Mouse (Mus musculus) naive thymus-derived CD4-positive, alpha-beta T cell, adult 2 months (primary cell): ENCODE results near the gene Exosc1.
"Not testable (repeated sequence)": the region's sequence is repeated elsewhere in the genome, so short reads cannot be mapped to it uniquely, and the experiment has no call there.

ENCODE experiments used
- DNase-seq: peaks from one replicate; pipeline ENCODE4 v3.0.0-alpha.2; 2011; ENCODE audit warnings: low read depth

Gene Exosc1

GRCm38 (mm10) chr19:41933179-41934086 is at the start of gene Exosc1, which contains the start of gene Zdhhc16:
TSS of gene Exosc1 (minus strand) at chr19:41933423.
TSS of gene Zdhhc16 (plus strand) at chr19:41933480.
- DNase-seq = peak; percentile 98

- peak; percentile 52 for DNase-seq
Observed at GRCm38 (mm10) chr19:41982791-41983150, 49.5 kb upstream of the Exosc1 start.

- peak; percentile 44 for DNase-seq
Observed at GRCm38 (mm10) chr19:41981931-41982790, 48.9 kb upstream of the Exosc1 start.

- DNase-seq = no peak
Observed at GRCm38 (mm10) chr19:41981595-41981927, 48.3 kb upstream of the Exosc1 start, which contains the start of gene Ubtd1. TSS of gene Ubtd1 (plus strand) at chr19:41981763.

GRCm38 (mm10) chr19:41980819-41981594 is 47.8 kb upstream of the Exosc1 start, which contains the start of gene Mms19:
TSS of gene Mms19 (minus strand) at chr19:41981157.
- peak; percentile 99 for DNase-seq

- DNase-seq = no peak
Observed at GRCm38 (mm10) chr19:41980422-41980818, 47.2 kb upstream of the Exosc1 start.

- DNase-seq = no peak
Observed at GRCm38 (mm10) chr19:41973891-41974794, 40.9 kb upstream of the Exosc1 start.

GRCm38 (mm10) chr19:41969618-41970017 is 36.4 kb upstream of the Exosc1 start:
- DNase-seq = peak; percentile 26

GRCm38 (mm10) chr19:41953574-41953973 is 20.4 kb upstream of the Exosc1 start:
- DNase-seq = no peak

GRCm38 (mm10) chr19:41952287-41952686 is 19.1 kb upstream of the Exosc1 start:
- no peak for DNase-seq

- no peak for DNase-seq
Observed at GRCm38 (mm10) chr19:41943841-41944240, 10.6 kb upstream of the Exosc1 start.

- DNase-seq = no peak
Observed at GRCm38 (mm10) chr19:41938539-41938938, 5.3 kb upstream of the Exosc1 start.

GRCm38 (mm10) chr19:41935921-41936320 is 2.7 kb upstream of the Exosc1 start:
- no peak for DNase-seq

GRCm38 (mm10) chr19:41934124-41934523 is 901 bp upstream of the Exosc1 start:
- DNase-seq = no peak

- peak; percentile 85 for DNase-seq
Observed at GRCm38 (mm10) chr19:41932686-41933085, 537 bp downstream of the Exosc1 start.

GRCm38 (mm10) chr19:41920412-41921067 is 12.7 kb downstream of the Exosc1 start:
- DNase-seq = no peak

GRCm38 (mm10) chr19:41919471-41919870 is 13.8 kb downstream of the Exosc1 start:
- DNase-seq = no peak

GRCm38 (mm10) chr19:41916853-41917252 is 16.4 kb downstream of the Exosc1 start:
- peak; percentile 51 for DNase-seq

GRCm38 (mm10) chr19:41915294-41915693 is 17.9 kb downstream of the Exosc1 start:
- DNase-seq = no peak

- not testable (repeated sequence) for DNase-seq
Observed at GRCm38 (mm10) chr19:41914592-41914882, 18.7 kb downstream of the Exosc1 start.
